Mouse (Mus musculus): ENCODE measurements around the gene Cnksr1.
"Not testable (repeated sequence)": the region's sequence is repeated elsewhere in the genome, so short reads cannot be mapped to it uniquely, and the experiment has no call there.

The Cnksr1 gene

DNA sequence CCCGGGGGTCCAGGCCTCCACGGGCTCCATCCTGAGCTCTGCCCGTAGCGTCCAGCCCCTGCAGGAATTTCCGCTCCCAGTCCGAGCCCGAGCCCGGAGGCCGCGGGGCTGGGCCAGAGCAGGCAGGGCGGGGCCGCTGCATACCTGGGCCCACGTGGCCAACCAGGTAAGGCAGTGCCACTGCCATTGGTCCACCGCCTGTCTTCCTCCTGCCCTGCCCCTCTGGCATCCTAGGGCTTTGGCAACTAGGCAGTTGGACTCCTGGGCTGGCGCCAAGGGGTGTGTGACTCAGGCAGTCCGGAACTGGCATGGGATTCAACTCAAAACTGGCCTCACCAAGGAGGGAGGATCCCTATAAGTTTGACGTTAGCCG lies at the start of gene Cnksr1:
Gene Cnksr1 (minus strand): TSS at position 121 of the 373 bp plus-strand sequence.
- DNase-seq (ENCODE audit: low spot score): peak; percentile 67

DNA sequence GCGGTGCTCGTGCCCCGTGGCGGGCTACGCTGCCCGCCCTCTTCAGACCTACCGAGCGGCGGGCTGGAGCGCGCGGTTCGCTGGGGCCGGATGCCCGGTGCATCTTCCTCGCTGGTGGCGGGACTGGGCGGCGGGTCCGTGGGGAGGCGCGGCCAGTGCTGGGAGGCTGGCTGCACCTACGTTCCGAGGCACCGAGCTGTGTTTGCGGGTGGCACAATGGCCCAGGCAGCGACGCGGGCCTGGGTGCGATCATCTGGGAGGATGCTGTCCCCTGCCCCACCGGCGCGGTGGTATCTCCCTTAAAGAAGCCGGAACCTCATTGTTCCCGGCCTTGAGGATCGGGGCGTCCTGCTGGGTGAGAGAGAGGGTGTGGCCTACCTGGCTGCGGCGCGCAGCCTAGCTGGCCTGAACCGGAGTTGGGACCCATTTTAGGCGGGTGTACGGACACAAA lies 49.4 kb upstream of the Cnksr1 start, which contains the start of gene Pdik1l:
Gene Pdik1l (minus strand): TSS at position 321 of the 451 bp plus-strand sequence.
- peak; percentile 83 for DNase-seq (ENCODE audit: low spot score)

DNA sequence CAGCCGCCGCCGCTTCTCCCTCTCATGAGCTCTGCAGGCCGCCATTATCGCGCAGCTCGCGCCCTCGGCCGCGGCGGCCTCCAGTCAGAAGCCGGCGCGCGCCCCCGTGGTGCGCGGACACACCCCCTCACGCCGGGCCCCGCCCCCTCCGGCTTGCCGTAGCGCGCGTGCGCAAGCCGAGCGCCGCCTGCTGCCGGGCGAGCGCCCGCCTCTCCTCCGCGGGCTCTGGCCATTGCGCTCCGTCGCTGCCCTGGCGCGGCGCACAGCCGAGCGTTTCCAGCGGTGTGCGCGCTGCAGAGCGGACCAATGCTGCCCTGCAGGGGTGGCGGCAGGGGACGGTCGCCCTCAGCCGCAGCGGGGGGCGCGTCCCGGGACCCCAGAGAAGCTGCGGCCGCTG lies 49.0 kb upstream of the Cnksr1 start:
- peak; percentile 95 for DNase-seq (ENCODE audit: low spot score)

- no peak for DNase-seq (ENCODE audit: low spot score)
Measured at GRCm38 (mm10) chr4:134286226-134287167, 48.3 kb upstream of the Cnksr1 start.

GRCm38 (mm10) chr4:134284942-134285341 lies 46.7 kb upstream of the Cnksr1 start:
- DNase-seq (ENCODE audit: low spot score): no peak

- no peak for DNase-seq (ENCODE audit: low spot score)
Measured at GRCm38 (mm10) chr4:134273417-134274345, 35.5 kb upstream of the Cnksr1 start.

- DNase-seq (ENCODE audit: low spot score): no peak
Measured at GRCm38 (mm10) chr4:134272731-134273416, 34.7 kb upstream of the Cnksr1 start.

DNA sequence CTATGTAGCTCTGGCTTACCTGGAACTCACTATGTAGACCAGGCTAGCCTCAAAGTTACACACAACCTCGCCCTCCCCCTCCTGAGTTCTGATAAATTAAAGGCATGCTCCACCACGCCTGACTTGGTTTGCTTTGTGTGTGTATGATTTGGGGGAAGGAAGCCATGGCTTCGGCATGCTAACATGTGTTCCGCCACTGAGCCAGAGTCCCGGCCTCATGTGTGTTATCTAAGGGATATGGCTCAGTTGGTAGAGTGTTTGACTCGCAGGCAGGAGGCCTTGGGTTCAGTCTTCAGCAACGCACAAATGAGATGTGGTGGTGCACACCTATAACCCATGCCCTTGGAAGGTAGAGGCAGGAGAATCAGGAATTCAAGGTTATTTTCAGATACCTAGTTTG lies 33.8 kb upstream of the Cnksr1 start:
- DNase-seq (ENCODE audit: low spot score): no peak

- DNase-seq (ENCODE audit: low spot score): not testable (repeated sequence)
Measured at GRCm38 (mm10) chr4:134269622-134270021, 31.4 kb upstream of the Cnksr1 start.

DNA sequence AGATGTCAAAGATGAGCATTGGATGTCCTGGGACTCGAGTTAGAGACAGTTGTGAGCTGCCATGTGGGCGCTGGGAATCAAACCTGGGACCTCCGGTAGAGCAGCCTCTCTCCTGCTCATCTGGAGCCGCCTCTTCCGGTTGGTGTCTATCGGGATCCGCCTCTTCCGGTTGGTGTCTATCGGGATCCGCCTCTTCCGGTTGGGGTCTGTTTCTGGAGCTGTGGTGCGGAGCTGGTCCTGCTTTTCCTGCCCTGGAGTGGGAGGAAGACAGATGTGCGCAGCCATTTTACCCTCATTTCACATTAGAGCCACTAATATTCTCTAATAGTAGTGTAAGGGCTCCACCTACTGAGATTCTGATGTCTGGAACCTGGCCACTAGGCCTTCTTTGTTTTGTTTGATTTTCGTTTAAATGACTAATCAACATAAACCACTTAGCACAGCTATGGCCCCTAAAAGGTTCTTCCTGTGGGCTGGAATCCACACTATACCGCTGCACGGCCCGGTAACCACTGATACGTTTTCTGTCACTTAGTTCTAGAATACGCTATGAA lies 30.0 kb upstream of the Cnksr1 start:
- DNase-seq (ENCODE audit: low spot score): peak; percentile 85

DNA sequence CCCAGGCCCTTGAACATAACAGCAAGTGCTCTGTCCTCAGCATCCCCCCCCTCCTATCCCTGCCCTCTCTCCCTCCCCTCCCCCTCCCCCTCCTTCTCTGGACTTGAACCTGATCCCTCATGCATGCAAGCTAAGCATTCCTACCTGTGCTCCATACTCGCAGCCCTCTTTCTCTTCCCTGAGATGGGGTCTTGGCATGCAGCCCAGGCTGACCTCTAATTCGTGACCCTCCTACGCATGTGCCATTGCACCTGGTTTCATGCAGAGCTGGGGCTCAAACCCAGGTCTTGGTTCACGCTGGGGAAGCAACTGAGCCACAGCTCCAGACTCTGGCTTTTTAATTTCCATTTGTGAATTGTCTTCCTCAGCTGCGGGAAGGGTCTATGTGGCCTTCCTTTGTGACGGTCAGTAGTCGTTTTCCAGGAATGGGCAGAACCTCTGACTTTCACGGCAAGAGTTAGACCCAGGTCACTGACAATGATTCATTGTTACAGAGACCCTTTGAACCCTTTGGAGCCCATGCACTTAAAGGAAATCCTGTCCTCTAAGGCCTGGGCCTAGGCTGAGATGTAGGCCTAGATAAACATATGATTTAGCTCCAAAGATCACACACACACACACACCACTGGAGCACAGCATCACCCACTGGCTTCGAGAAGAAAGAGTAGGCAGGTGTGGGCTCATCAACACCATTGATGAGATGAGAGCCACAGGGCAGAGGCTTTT lies 27.8 kb upstream of the Cnksr1 start:
- no peak for DNase-seq (ENCODE audit: low spot score)

- no peak for DNase-seq (ENCODE audit: low spot score)
Measured at GRCm38 (mm10) chr4:134263191-134263590, 25.0 kb upstream of the Cnksr1 start.

- DNase-seq (ENCODE audit: low spot score): no peak
Measured at GRCm38 (mm10) chr4:134258354-134258753, 20.2 kb upstream of the Cnksr1 start.

GRCm38 (mm10) chr4:134257198-134258009 lies 19.2 kb upstream of the Cnksr1 start:
- DNase-seq (ENCODE audit: low spot score): no peak

DNA sequence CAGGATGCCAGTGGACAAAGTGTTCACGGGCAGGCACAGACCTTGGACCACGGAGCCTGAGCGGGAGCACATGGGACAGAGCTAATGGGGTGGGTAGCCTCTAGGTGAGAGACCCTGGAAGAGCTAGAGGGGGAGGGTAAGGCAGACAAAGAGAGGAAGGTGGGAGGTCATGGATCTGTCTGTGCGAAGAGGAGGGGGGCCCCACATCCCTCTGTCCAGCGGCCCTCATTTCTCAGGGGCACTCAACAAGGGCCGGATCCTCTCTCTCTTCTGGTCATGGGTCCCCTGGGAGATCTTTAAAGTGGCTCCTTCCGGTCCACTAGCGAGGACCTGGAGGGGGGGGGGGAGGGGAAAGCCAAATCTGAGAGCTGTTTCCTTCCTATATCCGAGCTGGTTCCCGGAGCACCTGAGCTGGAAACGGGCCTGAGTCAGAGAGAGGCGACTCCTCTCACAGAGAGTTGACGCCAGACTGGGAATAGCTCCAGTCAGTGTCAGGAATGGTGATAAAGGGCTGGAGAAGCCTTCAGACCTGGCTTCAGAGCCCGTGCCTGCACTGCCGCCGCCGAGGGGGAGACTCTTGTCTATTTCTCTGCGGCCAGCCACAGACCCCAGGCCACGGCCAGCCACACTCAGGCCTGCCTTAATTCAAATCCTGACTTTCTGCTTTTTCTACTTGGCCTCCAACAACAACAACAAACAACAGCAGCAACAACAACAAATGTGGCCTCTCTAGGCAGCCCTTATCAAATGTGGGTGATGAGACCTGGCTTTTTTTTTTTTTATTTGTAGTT lies 18.4 kb upstream of the Cnksr1 start:
- DNase-seq (ENCODE audit: low spot score): no peak

GRCm38 (mm10) chr4:134255854-134256253 lies 17.7 kb upstream of the Cnksr1 start:
- no peak for DNase-seq (ENCODE audit: low spot score)

DNA sequence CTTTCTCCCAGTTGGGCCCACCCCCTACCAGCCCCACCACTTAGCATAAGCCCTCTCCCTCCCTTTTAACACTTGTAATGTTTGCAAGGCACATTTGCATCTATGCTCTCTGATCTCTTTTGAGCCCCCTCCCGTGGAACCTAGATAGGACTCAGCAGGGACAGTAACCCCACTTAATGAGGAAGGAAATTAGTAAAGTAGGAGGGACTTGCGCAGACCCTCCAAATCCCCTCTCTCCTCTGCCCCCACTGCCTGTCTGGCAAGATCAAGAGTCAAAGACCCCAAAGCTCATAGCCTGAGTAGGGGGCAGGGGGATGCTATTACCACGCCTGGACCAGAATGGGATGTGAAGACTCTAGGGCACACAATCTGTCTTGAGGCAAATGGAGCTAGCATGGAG lies 16.6 kb upstream of the Cnksr1 start:
- DNase-seq (ENCODE audit: low spot score): no peak

- DNase-seq (ENCODE audit: low spot score): no peak
Measured at GRCm38 (mm10) chr4:134253722-134254324, 15.6 kb upstream of the Cnksr1 start, which contains the start of gene Grrp1. Gene Grrp1 (minus strand): TSS chr4:134254106.

All from testis, postnatal 14 days (tissue).